Mouse (Mus musculus): ENCODE measurements at regions not wholly inside any gene's neighbourhood (a gene's known extent, or its start where the extent isn't known, plus 50 kb on each side); places are given as distances from the start of the nearest gene placed in this dataset.

DNA sequence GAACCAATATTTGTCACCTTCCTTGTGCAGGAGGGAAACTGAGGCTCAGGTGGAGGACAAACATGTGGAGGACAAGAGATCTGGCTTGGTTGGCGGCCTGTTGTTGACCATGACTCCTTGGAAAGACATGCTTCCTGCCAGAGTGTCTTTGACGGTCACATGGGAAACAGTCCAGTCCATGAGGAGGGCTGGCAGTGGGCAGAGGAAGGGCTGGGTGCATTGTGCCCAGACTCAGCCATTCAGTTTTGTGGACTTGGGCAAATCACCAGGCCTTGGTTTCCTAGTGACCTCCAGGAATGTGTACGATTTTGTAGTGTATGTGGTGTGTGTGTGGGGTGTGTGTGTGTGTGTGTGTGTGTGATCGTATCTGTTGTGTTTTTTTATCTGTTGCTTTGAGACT lies 85.5 kb upstream of the Mrps10 start:
- TF ChIP-seq GATA4 (IDR thresholded peaks at IDR 0.05; ENCODE audit: insufficient replicate concordance, low read length) = no peak

DNA sequence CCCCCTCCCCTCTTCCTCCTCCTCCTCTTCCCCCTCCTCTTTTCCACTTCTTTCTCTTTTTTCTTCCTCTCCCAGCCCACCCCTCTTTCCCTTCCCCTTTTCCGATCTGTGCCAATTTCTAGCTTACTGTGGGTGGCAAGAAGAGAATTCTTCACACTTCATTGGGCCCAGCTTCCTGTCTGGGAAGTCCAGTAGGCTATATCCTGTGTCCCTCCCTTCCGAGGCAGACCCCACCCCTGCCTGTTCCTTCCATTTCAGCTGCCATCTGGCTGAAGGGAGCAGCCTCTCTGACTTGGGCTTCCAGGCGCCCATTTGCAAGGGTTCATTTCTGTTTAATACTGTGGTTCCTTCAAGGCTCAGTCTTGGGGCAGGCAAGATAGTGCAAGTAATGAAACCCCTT lies 86.2 kb upstream of the Mrps10 start:
- TF ChIP-seq GATA4 (IDR thresholded peaks at IDR 0.05; ENCODE audit: insufficient replicate concordance, low read length) = no peak

DNA sequence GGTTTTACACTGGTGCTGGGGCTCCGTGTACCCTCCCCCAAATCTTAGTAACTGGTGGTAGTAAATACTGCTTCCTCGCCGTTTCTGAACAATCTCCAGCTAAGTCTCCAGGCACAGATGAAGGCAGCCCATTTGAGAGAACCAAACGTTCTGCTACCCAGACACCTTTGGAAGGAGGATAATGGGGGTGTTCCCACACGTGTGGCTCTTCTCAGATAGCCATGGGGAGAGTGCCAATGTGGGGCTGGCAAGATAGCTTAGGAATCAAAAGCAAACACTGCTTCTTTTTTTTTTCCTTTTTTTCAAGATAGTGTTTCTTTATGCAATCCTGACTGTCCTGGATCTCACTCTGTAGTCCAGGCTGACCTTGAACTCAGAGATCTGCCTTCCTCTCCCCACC lies 90.8 kb upstream of the Mrps10 start:
- TF ChIP-seq GATA4 (IDR thresholded peaks at IDR 0.05; ENCODE audit: insufficient replicate concordance, low read length) = no peak

DNA sequence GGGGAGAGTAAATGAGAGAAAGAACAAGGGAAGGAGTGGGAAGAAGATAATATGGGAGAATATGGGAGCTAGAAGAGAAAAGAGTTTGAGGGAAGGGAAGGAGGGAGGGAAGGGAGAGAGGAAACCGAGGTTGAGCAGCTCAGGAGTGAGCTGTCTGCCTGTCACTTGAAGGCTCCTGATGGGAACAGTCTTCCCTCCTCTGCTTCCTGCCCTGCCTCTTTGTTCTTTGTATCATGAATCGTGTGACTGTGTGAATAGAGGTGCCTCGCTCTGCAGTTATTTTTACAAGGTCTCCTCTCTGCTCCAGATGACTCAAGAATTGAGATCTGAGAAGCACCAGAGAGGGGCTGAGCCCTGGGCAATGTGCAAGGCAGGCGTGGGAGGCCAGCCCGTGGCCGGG lies 92.0 kb upstream of the Mrps10 start:
- no peak for TF ChIP-seq GATA4 (IDR thresholded peaks at IDR 0.05; ENCODE audit: insufficient replicate concordance, low read length)

DNA sequence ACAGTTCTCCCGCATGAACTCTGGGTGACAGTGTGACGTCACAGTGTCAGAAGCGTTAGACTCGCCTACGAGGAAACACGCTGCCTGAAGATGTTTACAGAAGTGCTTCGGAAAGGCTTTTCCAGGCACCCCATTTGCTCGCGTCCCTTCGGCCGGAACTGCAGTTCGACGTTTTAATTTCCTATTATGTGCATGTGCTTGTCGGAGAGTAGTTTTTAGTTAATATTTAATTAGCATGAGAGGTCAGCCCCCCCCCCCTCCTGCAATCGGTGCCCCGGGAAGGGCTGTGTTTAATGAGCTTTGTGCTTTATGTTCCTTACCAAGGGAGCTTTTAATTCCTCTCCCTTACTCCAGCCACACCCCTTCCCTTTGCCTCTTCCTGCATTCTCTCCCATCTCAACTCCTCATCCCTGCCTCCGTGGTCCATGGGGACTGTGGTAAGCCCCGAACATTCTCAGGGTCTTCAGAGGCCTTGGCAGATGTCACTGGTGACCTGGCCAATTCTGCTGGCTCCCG lies 92.8 kb upstream of the Mrps10 start:
- no peak for TF ChIP-seq GATA4 (IDR thresholded peaks at IDR 0.05; ENCODE audit: insufficient replicate concordance, low read length)

DNA sequence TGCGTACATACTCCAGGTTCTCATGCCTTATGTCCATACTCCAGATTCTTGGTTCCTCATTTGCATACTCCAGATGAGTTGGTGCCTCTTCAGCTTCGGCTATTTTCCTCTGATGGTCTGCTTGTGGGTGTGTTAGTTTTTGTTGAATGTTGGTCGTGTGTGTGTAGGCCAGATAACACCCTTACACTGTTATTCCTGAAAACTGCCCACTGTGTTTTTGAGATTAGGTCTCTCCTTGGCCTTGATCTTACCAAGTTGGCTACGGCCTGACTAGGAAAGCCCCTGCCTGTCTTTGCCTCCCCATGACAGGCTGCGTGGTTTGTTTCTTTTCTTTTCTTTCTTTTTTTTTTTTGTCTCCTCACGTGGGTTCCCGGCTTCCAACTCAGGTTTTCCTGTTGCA lies 95.4 kb upstream of the Mrps10 start:
- TF ChIP-seq GATA4 (IDR thresholded peaks at IDR 0.05; ENCODE audit: insufficient replicate concordance, low read length) = no peak

DNA sequence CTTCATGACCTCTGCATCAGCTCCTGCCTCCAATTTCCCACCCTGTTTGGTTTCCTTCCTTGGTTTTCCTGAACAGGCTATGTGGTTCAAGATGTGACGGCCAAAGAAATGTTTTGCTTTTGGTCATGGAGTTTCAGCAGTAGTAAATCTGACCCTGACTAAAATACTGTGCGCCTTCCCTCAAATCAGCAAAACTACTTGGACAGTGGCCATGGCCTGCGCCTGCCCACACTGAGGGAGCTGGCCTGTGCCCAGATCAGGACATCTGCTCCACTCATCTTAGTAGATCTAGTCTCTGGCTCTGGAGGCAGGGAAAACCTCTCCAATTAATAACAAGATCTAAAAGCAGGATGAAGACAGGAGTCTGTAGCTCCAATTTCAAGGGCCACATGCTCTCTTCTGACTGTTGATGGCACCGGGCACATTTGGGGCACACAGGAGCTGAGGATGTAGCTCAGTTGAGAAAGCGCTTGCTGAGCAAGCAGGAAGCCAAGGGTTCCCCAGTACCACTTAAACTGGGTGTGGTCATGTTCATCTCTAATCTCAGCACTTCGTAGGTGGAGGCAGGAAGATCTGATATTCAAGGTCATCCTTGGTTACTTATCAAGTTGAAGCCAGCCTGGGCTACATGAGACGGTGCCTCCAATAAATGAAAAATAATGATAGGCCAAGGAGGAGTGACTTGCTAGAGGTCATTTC lies 96.6 kb upstream of the Mrps10 start:
- no peak for TF ChIP-seq GATA4 (IDR thresholded peaks at IDR 0.05; ENCODE audit: insufficient replicate concordance, low read length)

DNA sequence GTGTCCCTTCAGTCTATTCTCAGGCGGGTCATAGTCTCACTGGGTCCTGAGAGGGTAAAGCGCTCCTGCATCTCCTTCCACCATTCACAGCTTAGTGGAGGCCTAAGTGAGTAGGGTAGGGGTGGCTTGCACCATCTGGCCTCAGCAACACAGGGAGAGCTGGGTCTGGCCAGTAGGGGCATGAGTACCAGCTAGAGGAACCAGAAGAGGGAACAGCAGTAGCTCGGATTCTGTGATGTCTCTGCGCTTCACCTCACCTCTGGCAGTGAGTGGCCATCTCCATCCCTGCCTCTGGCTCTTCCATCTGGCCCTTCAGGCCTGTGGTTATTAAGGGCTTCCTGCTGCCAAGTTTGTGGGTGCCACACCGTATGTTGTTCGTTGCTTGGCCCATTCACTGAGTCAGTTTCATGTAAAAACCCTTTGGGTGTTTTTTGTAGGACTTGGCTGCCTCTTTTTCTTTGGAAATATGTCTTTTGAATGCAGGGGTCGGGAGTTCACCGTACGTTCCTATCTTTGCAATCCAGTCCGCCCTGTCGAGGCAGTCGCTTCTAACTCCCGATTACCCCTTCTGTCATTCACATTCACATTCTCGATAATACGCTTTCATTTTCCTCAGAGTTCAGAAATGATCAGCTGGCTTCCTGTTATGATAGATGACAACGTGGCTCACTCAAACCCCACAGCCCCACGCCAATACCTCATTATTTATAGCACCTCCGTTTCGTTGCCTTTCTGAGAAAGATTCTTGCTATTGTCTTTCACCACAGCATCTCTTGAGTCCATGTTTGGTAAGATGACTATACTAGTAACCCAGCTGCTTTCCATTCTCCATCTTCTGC lies 99.4 kb upstream of the Mrps10 start:
- no peak for TF ChIP-seq GATA4 (IDR thresholded peaks at IDR 0.05; ENCODE audit: insufficient replicate concordance, low read length)

DNA sequence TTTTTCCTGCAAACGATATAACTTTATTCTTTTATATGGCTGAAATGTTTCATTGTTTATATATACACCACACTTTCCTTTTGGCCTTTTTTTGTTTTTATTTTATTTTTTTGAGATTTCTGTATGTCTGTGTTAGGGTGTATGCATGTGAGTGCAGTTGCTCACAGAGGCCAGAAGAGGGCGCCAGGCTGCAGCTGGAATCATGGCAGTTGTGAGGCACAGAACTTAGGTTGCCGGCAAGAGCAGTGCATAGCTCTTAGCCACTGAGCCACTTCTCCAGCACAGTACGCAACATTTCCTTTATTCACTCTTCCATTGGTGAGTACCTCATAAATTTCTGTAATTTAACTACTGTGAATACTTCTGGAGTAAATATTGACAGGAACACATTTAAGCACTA lies 100.8 kb upstream of the Mrps10 start:
- TF ChIP-seq GATA4 (IDR thresholded peaks at IDR 0.05; ENCODE audit: insufficient replicate concordance, low read length) = no peak

DNA sequence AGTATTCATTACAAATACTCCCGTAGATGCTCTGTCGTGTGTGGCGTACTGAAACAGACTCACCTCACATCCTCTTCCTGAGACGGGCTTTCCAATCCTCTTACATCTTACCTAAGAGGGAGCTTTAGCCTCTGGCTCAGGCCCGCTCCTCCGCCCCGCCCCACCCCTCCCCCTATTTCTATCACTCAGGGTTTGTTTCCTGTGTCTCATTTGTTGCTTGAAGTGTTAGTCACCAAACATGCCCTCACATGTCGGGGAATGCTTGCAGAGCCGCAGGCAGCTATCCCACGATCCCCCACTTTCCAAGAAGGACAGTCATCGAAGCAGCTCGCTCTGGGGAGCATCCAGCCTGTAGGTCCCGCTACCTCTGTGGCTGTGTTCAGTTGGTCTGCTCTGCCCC lies 101.6 kb upstream of the Mrps10 start:
- TF ChIP-seq GATA4 (IDR thresholded peaks at IDR 0.05; ENCODE audit: insufficient replicate concordance, low read length) = no peak

DNA sequence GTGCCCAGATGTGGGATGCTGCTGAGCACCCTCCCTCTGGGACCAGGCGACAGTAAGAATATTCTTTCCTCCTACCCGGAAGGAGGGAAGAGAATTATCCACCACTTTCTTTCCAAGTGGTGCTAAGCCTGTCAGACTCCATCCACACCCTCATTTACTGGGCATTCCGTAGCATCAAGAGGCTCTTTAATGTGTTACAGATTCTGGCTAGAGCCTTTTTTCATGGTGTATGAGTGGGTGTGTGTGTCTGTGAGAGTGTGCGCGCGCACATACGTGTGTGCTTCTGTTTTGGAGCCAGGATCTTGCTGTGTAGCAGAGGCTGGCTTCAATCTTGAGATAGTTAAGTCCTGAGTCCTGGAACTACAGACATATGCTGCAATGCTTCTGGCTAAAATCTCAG lies 102.4 kb upstream of the Mrps10 start:
- no peak for TF ChIP-seq GATA4 (IDR thresholded peaks at IDR 0.05; ENCODE audit: insufficient replicate concordance, low read length)

DNA sequence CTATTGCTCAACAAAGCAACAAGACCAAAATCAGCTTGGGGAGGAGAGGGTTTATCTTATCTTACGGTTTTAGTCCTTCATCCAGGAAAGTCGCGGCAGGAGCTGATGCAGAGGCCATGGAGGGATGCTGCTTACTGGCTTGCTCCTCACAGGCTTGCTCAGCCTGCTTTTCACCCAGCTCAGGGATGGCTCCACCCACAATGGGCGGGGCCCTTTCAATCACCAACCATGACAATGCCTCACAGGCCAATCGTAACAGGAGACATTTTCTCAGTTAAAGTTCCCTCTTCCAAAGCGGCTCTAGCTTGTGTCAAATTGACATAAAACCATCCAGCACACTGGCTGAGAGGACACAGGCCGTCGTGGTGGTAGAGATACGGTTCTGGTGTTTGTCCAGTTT lies 105.7 kb upstream of the Mrps10 start:
- no peak for TF ChIP-seq GATA4 (IDR thresholded peaks at IDR 0.05; ENCODE audit: insufficient replicate concordance, low read length)

DNA sequence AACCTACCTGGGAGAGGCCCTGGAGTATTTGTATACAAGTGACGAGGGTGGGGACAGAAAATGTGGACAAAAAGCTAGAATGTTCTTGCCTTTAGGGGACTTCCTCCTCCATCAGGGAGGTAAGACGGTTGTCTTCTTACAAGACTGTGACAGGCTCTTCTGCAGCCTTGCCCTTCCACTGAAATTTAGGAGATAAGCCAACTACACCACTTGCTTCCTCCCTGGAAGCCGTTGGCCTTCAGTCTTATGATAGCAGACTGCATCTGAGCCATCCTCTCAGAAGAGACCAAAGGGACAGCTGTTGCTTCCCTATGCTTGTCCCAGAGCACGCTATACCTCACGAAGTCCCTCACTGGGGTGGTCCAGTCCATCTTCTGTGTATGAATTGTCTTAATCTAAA lies 106.5 kb upstream of the Mrps10 start:
- no peak for TF ChIP-seq GATA4 (IDR thresholded peaks at IDR 0.05; ENCODE audit: insufficient replicate concordance, low read length)

DNA sequence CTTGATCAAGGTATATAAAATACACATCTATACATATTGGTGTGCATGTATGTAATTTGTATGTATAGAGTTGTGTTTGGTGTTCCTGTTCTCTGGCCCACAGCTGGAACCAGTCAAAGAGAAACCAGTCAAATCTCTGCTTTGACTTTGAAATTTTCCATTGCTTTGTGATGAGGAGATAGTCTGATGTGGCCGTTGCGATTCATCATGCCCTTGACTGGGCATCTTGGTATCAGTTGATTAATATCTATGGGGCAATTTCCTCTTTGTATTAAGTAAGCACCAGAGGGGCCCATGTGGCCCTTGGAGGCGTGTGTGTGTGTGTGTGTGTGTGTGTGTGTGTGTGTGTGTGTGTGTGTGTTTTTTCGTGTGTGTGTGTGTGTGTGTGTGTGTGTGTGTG lies 107.7 kb upstream of the Mrps10 start:
- TF ChIP-seq GATA4 (IDR thresholded peaks at IDR 0.05; ENCODE audit: insufficient replicate concordance, low read length) = no peak

DNA sequence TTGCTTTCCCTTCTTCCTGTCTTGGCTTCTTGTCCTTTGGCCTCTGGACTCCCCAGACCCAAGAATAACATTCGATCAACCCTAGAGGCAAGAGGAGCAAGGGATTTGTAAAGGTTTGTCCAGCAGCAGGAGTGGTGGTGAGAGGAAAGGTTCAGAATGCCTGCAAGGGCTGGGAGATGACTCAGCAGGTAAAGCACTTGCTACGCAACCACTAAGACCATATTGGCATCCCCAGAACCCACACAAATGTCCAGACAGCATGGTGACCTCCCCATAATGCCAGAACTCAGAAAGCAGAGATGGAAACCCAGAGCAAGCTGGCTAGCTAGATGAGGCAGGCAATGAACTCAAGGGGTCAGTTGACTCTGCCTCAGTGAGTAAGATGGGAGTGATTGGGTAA lies 110.4 kb upstream of the Mrps10 start:
- no peak for TF ChIP-seq GATA4 (IDR thresholded peaks at IDR 0.05; ENCODE audit: insufficient replicate concordance, low read length)

DNA sequence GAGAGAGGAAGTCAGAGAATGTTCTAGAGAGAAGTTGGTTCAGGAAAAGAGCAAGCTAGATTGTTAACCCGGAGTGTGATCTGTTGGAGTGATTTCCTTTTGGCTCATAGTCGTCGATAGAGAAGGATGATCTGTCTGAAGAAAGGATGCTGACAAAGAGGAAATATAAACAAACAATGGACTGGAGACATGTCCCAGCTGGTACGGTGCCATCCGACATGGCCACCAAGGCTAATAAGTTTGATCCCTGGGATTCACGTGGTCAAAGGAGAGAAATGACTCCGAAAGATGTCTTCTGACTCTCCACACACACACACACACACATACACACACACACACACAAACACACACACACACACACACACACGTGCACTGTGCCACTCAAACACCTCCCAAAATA lies 113.5 kb upstream of the Mrps10 start:
- no peak for TF ChIP-seq GATA4 (IDR thresholded peaks at IDR 0.05; ENCODE audit: insufficient replicate concordance, low read length)

Measured in liver, adult (tissue).